Mouse (Mus musculus) frontal cortex, postnatal 25 days (tissue): ENCODE results near the gene Wnt1.
A peak's percentile ranks its signal among the peaks of the same experiment; 100 is the strongest.
"Not testable (repeated sequence)": the region's sequence is repeated elsewhere in the genome, so short reads cannot be mapped to it uniquely, and the experiment has no call there.

Experiments used
- DNase-seq, 2 experiments: peaks; one replicate each; pipeline ENCODE4 v3.0.0; 2022; ENCODE audit warnings: low spot score in 2 of 2

Wnt1 gene

DNA sequence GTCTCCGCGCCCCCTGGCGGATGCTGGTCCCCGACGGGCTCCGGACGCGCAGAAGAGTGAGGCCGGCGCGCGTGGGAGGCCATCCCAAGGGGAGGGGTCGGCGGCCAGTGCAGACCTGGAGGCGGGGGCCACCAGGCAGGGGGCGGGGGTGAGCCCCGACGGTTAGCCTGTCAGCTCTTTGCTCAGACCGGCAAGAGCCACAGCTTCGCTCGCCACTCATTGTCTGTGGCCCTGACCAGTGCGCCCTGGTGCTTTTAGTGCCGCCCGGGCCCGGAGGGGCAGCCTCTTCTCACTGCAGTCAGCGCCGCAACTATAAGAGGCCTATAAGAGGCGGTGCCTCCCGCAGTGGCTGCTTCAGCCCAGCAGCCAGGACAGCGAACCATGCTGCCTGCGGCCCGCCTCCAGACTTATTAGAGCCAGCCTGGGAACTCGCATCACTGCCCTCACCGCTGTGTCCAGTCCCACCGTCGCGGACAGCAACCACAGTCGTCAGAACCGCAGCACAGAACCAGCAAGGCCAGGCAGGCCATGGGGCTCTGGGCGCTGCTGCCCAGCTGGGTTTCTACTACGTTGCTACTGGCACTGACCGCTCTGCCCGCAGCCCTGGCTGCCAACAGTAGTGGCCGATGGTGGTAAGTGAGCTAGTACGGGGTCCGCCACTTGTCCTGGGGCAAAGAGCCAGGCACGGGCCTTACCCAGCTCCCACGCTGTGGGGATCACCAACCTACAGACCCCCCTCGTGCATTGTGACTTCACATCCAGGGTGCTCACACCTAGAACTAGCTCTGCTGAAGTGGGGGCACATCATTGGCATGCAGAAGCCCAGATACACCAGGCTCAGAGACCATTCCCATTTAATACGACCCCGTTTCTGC lies at the start of gene Wnt1:
Gene Wnt1 (plus strand): TSS at position 197 of the 875 bp plus-strand sequence.
- DNase-seq: no peak

DNA sequence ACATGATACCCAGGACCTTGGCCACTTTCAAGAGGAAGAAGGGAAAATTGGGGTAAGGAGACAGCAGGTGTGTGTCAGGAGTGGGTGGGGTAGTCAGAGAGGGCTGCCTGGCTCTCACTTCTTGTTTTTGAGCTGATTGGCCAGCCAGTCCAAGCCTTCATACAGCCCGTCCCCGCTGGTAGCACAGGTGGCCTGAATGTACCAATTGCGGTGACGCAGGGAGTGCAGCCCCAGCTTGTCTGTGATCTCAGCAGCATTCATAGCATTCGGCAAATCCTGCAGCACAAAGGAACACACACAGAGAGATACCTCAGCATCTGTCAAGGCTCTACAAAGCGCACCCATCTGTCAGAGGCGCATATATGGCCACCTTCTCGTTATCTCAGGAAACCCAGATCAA lies 49.4 kb upstream of the Wnt1 start:
- DNase-seq: no peak

DNA sequence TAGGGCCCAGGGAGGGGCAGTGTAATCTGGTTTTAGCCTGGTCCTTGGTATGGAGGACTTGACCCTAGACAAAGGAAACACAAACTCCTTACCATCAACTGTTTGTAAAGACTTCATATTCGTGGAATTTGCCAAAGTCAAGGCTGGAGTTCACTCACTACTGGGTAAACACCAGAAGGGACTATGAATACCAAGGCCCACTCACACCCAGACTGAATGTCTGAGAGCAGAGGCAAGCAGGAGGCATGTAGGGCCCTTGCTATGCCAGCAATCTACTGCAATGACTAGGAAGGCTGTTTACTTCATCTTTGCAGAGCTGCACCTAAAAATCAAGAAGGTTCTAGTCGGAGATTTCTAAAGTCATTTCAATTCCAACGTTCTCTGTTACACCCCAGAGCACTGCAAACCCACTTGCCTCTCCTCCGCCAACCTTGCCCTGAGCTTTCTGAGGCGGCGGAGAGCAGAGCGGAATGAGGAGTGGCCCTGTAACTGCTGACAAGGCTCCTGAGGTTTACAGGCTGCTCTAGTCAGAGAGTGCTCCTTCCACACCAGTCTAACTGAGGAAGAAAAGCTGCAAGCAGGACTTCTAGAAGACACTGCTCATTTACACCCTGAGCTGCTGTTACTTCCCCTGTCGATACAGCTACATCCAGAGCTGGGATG lies 46.8 kb upstream of the Wnt1 start:
- DNase-seq: no peak

DNA sequence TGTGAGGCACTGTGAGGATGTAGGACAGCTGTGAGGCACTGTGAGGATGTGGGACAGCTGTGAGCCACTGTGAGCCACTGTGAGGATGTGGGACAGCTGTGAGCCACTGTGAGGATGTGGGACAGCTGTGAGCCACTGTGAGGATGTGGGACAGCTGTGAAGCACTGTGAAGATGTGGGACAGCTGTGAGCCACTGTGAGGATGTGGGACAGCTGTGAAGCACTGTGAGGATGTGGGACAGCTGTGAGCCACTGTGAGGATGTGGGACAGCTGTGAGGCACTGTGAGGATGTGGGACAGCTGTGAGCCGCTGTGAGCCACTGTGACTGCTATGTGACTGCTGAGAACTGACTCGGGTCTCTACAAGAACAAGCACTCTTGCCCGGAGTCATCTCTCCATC lies 45.8 kb upstream of the Wnt1 start:
- DNase-seq: not testable (repeated sequence)

DNA sequence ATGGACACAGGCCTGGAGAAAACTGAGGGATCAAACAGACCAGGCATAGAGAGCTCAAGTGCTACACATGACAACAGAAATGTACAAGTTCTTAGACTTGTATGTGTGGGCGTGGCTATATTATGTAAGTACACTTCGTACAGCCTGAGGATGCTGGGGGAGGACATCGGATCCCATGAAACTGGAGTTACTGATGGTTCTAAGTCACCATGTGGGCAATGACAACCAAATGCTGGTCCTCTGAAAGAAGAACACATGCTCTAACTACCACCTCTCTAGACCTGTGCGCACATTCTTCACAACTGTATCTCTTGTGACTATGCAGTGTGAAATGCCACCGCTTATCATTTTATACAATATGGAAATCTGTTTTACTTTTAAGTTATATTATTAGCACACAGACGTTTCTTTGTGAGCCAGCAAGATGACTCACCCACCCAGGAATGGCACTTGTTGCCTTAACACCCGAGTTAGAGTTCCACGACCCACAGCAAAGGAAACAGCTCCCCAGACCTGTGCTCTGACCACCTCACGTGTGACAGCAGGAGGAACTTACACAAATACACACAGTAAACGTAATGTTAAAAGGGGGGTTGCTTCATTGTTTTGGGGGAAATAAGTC lies 43.2 kb upstream of the Wnt1 start:
- no peak for DNase-seq

DNA sequence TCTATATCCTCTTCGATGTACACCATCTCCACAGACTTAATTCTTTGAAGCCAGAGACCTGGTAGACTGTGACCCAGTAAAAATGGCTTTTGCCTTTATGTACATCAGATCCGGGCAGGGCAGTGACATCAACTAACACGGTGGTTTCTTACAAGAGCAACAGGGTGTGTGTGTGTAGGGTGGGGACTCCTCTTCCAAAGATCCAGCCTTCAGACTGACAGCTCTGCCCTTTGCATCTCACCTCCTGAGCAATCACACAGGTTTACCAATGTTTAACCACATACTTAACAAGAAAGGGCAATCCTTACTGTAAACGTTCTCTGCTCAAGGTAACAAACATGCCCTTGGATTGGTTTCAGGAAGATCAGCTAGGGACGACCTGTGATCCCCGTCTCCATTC lies 42.4 kb upstream of the Wnt1 start:
- no peak for DNase-seq

DNA sequence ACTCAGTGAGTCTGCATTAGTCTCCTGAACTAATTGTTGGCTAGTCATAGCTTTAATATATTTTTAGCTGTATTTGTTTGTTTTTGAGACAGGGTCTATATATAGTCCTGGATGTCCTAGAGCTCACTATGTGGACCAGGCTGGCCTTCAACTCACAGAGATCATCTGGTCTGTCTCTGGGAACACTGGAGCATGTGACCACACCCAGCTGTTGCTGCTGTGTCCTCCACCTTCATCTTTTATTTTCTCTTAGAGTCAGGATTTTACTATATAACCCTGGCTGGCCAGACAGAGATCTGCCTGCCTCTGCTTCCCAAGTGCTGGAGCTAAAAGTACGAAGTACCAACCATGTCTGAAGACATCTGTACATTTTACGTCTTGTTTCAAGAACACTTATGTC lies 40.6 kb upstream of the Wnt1 start:
- no peak for DNase-seq

DNA sequence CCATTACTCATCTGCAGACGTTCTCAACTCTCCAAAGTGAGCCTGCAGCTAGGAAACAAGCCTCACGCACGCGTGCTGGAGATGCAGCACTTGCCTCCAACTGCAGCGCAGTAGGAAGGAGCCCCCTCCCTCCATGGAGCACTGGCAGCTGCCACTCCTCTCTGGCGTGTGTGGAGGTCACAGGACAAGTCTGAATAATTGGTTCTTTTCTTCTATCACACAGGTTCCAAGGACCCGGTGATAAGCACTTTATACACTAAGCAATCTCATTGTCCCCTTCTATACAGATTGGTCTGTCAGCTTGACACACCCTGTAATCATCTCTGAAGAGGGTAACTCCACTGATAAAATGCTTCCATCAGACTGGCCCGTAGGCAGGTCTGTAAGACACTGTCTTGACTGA lies 36.6 kb upstream of the Wnt1 start:
- no peak for DNase-seq

DNA sequence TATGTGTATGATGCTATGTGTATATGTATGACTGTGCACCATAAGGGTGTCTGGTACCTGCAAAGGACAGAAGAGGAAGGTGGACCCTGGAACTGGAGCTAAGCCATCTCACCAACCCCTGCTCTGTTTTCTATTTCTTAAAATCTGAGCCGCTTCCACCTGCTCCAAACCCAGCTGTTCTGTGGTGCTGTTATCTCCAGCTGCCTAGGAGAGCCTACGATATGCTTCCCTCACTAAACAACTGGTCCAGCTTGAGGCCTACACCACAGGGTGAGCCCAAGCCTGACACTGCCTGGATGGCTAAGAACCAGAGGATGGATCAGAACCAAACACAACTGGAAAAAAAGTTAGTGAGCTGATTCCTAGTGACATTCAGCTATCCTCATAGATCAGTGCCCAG lies 35.5 kb upstream of the Wnt1 start:
- no peak for DNase-seq

DNA sequence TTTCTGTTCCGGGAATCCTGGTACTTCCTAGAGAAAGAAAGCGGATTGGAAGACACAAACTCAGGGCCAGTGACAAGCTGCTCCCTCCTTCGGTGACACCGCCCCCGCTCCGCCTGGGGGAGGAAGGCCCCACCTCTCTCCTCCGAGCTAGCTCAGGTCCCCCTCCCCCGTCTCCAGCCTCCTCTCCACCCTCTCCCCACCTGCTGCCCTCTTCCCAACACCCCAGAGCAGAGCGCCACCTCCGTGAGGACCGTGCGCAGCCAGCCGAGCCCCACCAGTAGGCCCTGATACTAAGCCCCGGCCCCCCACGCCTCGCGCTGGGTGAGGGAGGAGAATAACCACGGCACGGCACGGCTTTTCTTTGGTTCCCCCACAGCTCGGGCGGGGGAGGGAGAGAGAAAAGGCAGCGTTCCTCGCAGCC lies 27.4 kb upstream of the Wnt1 start:
- peak; percentile 45 to 50 for DNase-seq

DNA sequence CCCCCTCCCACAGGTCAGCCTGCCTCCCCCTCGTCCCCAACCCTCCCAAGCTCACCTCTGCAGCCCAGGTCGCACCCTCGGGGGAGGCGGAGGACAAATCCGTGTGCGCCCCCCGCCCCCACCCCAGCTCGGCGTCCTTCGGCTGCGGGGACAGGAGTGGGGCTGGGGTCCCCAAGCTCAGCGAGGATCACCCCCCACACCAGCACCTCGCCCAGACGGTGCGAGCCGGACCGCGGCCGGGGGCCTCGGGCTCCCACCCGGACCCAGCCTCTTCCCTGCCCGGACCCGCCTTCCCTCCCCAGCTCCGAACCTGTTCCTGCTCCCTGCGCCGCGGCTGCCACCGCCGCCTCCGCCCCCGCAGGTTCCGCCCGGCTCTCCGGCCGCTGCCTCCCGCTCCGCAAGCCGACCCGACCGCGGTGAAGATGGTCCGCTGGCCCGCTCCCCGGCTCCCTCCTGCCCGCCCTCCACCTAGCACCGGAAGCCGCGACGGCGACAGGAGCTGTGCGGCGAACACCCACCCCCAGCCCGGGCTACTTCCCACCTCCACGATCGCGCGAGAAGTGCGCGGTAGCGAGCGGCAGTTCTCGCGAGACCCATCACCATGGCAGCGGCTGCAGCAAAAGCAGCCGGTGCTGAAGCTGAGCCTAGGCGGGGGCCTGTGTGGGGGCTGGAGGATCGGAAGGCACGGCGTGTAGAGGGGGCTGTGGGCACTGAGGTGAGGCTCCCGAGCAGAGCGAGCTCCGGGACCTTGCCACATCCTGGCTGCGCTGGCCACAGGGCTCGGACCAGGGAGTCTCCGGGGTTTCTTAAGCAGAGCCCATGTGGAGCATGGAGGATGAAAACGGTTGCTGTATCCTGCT lies 26.8 kb upstream of the Wnt1 start, which contains the start of gene Arf3:
Gene Arf3 (minus strand): TSS at position 545 of the 860 bp plus-strand sequence.
- peak; percentile 94 to 96 for DNase-seq

DNA sequence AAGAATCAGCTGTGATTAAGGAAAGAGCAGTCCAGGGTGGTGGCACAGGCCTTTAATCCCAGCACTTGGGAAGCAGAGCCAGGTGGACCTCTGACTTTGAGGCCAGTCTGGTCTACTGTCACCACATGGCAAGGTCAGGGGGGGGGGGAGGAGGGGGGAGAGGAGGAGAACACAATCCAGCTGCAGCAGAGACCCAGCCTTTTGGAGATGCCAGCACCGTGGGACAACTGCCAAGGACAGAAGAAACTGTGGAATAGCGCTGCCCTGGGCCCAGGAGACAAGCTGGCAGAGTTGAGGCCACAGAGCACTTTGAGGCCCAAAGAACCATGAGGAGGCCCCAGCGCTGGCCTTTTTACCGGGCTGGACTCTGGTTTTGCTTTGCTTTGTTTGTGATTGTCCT lies 23.7 kb upstream of the Wnt1 start:
- no peak for DNase-seq

DNA sequence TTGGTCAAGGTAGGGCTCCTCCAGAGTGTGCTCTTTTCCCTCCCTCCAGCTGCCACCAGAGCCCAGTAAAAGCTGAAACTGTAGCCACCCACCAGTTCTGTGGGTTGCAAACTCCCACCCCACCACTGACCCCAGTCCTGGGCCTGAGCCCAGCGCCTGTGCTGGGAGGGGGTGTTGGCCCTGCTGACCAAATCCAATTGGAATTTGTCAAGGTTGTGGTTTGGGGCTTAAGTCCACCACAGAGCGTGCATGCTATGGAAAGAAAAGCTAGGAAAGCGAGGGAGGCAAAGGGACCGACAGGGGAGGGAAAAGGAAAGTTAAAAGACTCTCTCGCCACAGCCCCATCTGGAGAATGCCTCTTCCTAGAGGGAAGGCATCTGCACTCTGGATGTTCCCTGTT lies 21.4 kb upstream of the Wnt1 start:
- DNase-seq: no peak

DNA sequence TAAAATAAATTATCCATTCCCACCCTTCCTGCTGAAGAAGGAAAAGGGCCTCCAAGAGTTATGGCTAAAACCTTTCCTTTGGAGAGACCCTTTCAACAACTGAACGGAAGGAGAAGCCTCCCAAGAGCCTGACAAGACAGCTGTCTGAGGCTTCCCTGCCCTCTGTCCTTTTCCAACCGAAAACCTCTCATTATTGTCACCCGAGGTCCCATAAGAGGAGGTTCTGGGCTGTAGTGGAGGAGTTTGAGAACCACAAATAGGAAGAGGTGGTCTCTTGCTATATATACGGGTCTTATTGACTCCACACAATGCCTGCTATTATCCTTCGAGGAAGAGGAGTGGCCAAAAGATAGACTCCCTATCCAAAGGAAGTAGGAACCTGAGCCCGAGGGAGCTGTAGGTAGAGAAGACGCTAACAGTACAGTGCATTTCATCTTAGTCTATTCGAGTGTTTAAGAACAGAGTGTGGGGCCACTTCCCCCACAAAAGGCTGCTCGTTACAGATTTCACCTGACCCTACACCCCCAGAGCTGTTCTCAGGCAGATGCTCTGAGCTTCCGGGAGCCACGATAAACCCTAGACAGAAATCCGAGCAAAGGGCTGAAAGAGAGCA lies 17.7 kb upstream of the Wnt1 start:
- no peak for DNase-seq

DNA sequence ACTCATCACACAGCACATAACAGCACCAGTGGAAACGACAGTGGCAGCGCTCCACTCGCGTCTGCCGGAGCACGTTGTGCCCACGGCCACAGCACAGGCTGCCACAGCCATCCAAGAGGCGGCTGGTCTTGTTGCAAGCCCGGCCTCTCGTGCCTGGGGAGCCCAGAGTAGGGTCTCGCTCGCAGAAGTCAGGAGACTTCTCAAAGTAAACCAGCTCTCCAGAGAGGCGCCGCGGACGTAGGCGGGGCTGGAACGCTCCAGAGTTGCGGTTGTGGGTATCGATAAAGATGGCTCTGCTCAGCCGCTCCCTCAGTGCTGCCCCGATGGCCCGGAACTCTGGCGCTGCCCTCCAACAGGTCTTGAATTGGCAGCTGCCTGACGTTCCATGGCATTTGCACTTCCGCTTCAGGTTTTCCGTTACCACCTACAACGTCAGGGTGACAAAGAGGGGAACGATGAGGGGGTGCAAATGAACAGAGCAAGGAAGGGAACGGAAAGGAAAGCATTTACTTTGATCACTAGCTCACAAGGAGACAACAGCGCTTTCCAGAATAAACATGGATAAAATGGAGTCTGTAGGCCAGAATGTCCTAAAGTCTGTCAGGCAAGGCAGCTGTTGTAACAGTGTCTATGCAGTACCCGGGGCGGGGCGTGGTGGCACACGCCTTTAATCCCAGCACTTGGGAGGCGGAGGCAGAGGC lies 17.0 kb upstream of the Wnt1 start:
- no peak for DNase-seq

DNA sequence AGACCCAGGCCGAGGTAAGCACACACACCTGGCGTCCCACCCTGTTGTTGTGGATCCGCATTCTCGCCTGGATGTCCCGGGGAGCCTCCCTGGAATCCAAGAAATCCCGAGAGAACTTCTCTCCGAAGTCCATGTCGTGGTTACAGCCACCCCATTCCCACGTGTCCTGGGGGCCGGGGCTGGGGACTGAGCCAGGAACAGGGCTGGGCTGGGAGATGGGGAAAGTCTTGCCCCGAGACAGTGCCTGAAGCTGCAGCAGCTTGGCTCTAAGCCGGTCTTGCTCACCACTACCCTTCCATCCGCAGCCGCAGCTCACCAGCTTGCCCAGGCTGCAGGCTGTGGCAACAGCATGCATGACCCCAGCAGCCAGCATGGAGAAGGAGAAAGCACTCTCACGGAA lies 15.6 kb upstream of the Wnt1 start:
- DNase-seq: no peak

DNA sequence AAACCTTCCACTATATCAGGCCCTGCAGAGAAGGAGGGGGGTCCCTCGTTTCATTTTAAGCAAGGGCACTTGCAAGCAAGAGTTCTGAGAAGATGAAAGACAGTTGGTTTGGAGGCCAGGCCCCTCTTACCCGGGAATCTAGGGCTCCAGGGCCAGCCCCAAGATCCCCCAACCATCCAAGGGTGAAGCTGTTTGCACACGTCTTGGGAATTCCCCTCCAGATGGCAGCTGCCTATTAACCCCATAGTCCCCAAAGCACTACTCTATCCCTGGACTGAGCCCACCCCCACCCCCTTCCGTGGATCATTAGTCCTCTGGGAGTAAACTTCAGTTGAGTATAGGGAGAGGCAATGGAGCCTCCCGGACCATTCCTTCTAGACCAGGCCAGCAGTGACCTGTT lies 14.1 kb upstream of the Wnt1 start:
- DNase-seq: no peak

DNA sequence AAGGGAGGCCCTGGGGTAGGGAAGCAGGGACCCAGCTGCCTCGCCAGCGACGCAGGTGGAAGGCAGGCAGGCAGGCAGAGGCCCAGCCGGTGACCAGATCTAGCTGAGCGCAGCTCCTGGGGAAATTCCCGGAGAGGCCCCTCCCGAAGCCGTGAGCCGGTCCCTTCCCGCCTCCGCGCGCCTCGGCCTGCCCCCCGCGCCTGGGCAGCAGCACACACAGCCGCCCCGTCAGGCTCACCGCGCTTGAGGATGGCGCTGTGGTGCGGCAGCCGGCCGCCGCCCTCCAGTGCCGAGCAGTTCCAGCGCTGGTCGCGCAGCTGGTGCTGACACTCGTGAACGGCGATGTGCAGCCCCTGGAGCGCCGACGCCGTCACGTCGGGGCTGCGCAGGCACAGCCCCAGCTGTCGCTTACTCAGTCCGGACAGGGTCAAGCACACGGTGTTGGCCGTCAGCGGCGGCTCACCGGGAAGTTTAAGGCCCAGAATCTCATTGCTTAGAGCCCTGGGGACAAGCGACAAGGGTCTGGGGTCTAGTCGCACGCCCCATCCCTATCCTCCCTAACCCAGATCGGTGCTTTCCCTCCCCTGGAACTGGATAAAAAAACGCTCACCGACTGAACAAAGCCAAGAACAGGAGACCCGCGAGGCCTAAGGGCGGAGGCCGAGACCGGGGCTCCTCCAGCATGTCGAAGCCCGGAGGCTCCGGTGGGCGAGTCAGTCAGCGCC lies 13.2 kb upstream of the Wnt1 start:
- DNase-seq: no peak

DNA sequence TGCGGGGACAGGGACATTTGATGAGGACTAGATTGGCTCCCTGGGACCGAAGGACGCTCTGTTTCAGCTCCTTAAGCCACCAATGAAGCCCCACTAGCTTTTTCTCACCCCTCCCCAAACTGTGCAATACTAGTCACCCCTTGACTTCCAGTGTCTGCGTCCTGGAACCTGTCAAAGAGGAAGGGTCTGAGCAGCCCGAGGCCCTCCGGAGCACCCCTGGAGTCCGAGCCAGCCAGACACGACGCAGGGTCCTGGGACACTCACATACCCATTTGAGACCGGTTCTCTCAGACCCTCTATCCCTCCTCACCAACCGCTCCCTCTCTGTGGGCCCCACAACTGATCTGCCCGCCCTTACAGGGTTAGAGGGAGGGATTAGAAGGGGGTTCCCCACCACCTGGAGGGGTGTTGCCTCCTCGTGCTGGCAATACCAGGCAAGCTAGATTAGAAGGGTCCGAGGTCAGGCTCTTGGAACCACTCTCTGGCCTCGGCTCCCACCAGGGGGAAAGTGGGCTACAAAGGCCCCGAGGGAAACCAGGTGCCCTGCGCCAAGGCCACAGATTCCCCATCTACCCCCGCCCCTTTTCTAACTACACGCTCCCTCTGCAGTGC lies 12.5 kb upstream of the Wnt1 start:
- DNase-seq: no peak

DNA sequence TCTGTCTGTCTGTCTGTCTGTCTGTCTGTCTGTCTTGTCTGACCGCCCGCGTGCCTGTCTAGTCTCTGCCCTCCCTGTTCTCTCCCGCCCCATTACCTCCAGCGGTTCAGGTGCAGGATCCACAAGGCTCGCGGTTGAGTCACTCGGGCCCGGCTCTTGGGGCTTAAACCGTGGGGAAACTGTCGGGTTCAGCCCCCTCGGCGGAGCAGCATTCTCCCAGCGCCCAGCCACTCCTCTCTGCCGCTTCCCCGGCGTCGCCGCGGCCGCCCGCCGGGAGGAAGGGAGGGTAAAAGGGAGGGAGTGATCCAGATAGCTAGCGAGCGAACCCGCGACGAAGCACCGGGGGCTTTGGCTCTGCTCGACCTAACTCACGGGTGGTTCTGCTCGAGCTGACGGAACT lies 11.9 kb upstream of the Wnt1 start, which contains the start of gene Wnt10b:
Gene Wnt10b (minus strand): TSS at position 389 of the 400 bp plus-strand sequence.
- DNase-seq: no peak
